Mouse (Mus musculus) frontal cortex, postnatal 10 days (tissue): ENCODE results near the gene Hist1h2br.
"Not testable (repeated sequence)": the region's sequence is repeated elsewhere in the genome, so short reads cannot be mapped to it uniquely, and the experiment has no call there.

Source experiments
- DNase-seq, 2 experiments: peaks; one replicate each; pipeline ENCODE4 v3.0.0; 2022; ENCODE audit warnings: low spot score in 2 of 2, mixed read lengths in 1 of 2

Hist1h2br gene

GRCm38 (mm10) chr13:21846356-21846755 lies 12.8 kb downstream of the Hist1h2br start:
- DNase-seq, result not testable (repeated sequence)

- DNase-seq, result no peak
Observed at GRCm38 (mm10) chr13:21847883-21848282, 14.3 kb downstream of the Hist1h2br start.

- DNase-seq, result not testable (repeated sequence)
Observed at GRCm38 (mm10) chr13:21850696-21851095, 17.2 kb downstream of the Hist1h2br start.

GRCm38 (mm10) chr13:21852215-21852945 lies 18.8 kb downstream of the Hist1h2br start:
- DNase-seq, result no peak

GRCm38 (mm10) chr13:21855146-21855545 lies 21.6 kb downstream of the Hist1h2br start:
- DNase-seq, result peak; percentile 22 to 74

- peak in 1 of 2 experiments; percentile 23 for DNase-seq
Observed at GRCm38 (mm10) chr13:21855698-21856162, 22.2 kb downstream of the Hist1h2br start.

- no peak for DNase-seq
Observed at GRCm38 (mm10) chr13:21861608-21862007, 28.1 kb downstream of the Hist1h2br start.

- not testable (repeated sequence) for DNase-seq
Observed at GRCm38 (mm10) chr13:21865503-21865902, 32.0 kb downstream of the Hist1h2br start.

- no peak for DNase-seq
Observed at GRCm38 (mm10) chr13:21880735-21881134, 47.2 kb downstream of the Hist1h2br start.

- peak in 1 of 2 experiments; percentile 26 for DNase-seq
Observed at GRCm38 (mm10) chr13:21881878-21882669, 48.5 kb downstream of the Hist1h2br start.

GRCm38 (mm10) chr13:21882760-21883405 lies 49.3 kb downstream of the Hist1h2br start:
- DNase-seq, result peak in 1 of 2 experiments; percentile 45

GRCm38 (mm10) chr13:21883407-21883806 lies 49.9 kb downstream of the Hist1h2br start:
- no peak for DNase-seq

GRCm38 (mm10) chr13:21884586-21884985 lies 51.0 kb downstream of the Hist1h2br start:
- DNase-seq, result no peak
